Mouse (Mus musculus): ENCODE measurements around the gene Gtf2ird2.
A peak's percentile ranks its signal among the peaks of the same experiment; 100 is the strongest.

Gtf2ird2 gene

DNA sequence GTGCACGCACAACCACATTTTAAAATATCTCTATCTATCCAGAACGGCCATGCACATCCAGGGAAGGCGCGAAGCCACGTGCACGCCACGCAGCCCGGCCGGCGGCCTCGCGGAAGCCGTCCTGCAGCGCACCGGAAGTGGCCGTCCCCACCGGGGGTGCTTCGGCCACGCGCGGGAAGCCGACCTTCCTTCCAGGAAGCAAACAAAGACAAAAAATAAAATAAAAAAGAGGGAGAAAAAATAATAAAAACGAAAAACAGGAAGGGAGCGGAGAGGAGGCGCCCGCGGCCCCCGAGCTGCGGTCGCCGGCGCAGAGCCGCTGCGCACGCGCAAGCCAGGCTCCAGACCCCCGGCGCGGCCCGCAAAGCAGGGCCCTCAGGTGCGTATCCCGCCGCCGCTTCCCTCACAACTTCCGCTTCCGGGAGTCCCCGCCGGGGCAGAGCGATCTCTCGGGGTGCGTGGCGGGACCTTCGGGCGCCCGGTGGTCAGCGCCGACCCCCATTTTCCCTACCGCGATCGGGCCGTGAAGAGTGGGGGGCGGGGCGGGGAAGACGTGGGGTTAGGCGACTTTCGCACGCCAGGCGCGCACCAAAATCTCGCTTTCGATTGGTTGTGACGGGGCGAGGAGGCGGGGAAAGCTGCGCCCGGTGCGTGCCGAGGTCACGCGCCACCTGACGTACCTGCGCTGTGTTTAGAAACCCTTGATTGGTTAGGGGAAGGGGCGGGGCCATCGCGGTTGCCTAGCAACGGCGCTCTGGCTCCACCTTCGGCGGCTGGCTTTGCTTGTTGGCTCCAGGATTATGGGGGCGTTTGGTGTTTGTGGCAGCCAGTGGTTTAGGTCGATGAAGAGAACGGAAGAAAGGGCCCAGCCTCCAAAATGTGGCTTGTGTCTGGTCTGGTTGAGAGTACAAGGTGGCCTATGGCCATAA lies at the start of gene Gtf2ird2:
Gene Gtf2ird2 (plus strand): TSS at position 140 of the 929 bp plus-strand sequence.
- DNase-seq (ENCODE audit: low spot score): peak; percentile 100

DNA sequence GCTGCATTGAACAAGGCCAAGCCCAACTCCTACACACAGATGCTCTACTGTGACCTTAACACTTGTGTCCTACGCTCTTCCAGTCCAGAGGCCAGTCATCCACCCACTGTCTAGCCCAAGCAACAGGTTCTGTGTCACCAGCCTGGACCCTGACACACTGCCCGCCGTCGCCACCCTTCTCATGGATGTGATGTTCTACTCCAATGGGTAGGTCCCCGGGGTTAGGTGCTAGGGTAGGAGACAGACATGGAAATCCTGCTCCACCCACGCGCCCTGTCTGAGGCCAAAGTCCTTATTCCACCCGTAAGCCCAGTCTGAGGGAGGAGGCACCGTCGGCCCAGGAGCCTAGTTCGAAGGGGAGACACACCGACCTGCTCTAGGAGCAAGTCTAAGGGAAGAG lies 47.8 kb upstream of the Gtf2ird2 start:
- no peak for DNase-seq (ENCODE audit: low spot score)

DNA sequence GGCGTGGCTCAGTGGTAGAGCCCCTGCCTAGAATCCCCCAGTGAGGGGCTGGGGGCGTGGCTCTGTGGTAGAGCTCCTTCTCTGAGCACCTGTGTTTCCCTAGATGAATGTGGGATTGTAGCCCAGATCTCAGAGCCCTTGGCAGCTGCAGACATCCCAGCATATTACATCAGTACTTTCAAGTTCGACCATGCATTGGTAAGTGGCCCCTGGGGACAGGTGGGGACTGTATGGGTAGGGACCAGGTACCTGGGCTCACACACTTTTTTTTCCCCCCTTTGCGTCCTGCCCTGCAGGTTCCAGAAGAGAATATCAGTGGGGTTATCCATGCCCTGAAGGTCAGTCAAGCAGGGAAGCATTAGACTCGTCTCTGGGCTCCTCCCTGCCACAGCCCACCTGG lies 45.9 kb upstream of the Gtf2ird2 start:
- DNase-seq (ENCODE audit: low spot score): no peak

DNA sequence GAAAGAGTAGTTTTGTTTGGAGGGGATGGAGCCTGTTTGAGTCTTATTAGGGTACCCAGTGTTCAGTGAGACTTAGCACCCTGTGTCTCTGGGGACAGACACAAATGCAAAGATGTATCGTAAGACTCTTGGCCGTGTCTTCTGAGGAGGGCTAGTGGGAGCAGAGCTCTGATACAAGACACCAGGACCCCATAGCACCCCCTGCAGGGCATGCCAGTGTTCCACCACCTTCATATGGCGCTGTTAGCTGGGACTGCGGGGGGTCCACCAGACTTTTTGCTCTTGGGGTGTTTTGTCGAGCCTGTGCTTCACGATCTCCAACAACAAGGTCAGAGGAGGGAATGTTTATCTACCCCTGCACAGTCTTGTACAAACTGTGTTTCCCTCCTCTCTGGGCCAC lies 44.4 kb upstream of the Gtf2ird2 start:
- no peak for DNase-seq (ENCODE audit: low spot score)

DNA sequence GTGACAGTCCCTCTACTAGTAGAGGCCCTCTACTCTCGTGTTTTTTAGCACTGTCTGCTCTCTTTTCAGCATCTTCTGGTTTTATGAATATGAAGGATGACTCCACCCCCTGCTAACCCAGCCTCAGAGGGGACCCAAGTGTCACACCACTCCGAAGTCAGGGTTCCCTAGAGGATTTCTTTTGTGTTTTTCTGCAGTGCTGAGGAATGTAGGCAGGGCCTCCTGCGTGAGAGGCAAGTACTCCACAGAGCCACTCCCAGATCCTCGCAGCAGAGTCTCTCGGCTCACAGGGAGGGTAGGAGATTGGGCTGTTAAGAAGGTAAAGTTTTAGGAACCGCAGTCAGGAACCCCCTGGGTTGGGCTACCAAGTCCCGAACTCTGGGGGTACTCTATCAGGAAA lies 42.6 kb upstream of the Gtf2ird2 start:
- no peak for DNase-seq (ENCODE audit: low spot score)

DNA sequence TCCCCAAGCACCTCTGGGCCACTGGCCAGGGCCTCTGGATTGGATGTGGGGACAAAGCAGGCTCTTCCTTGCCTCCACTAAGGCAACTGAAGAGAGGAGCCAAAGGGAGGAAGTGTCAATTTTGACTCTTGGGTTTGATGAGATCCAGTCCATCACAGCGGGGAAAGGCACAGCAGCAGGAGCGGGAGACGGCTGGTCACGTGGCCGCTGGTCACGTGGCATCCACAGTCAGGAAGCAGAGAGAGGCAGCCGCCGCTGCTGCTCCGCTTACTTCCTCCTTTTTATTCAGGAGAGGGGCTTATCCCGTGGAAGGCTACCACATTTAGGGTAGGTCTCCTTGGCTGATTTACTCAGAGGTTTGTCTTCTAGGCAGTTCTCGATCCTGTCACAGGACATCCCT lies 41.4 kb upstream of the Gtf2ird2 start:
- DNase-seq (ENCODE audit: low spot score): no peak

DNA sequence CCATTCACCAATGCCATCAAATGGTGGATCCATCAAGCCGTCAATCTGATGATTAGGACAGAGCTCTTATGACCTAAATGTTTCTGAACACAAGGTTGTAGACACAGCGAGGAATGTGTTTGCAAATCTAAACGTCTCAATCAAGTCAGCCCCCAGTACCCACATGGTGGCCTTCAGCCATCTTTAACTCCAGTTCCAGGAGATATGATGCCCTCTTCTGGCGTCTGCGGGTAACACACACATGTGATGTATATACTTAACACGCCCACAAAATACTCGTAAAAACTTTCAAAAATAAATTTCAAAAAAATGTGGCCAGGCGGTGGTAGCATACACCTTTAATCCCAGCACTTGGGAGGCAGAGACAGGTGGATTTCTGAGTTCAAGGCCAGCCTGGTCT lies 38.8 kb upstream of the Gtf2ird2 start:
- DNase-seq (ENCODE audit: low spot score): no peak

DNA sequence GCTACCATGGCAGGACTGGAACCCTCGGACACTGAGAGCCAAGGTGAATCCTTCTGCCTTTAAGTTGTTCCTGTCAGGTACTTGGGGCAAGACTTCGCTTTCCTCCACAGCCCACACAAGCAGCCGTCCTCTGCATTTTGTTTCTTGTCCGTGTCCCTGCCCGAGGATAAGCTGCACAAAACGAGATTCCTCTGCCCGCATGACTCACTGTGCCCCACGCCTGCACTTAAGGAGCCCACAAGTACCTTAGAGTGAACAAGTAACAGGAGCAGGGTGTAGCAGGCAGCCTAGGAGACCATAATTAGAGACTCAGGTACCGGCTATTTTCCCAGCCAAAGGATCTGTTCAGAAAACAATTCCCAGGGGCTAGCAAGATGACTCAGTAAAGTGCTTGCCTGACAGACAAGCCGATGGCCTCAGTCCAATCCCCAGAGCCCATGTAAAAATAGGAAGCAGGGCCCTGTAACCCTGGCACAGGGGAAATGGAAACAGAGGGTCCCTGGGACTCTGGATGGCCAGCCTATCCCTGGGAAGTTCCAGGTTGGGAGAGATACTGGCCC lies 36.5 kb upstream of the Gtf2ird2 start:
- DNase-seq (ENCODE audit: low spot score): no peak

DNA sequence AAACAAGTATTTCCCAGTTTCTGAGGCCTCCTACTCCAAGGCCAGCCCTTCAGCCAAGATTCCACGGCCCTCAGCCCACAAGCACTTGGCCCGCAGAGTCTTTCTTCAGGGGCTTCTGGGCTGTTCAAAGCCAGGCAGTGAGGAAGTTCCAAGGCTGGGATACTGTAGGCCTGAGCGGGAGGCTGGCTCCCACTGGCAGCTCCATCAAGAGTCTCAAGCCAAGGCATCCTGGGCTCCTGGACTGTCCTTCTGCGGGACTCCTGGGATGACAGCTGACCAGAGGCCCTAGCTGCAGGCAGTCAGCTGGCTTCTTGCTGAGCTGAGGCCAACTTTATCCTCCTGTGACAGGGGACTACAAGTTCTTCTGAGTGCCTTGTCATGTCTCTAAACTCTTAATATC lies 35.7 kb upstream of the Gtf2ird2 start:
- DNase-seq (ENCODE audit: low spot score): no peak

DNA sequence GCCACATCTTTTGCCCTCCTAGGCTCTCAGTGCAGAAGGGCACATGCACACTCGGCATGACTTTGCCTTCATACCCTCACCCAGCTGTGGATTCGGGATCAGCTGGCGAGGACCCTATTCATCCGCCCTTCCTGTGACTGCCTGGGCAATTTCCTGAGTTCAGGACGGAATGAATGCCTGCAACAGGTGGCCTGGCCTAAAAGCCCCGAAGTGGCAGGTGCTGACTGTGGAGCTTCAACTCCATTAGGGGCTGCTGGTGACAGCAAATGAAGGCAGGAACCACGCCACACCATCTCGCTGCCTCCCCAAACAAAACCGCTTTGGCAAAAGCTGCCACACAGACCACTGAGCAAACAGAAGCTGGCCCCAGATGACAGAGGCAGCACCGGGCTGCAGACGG lies 31.9 kb upstream of the Gtf2ird2 start:
- DNase-seq (ENCODE audit: low spot score): no peak

DNA sequence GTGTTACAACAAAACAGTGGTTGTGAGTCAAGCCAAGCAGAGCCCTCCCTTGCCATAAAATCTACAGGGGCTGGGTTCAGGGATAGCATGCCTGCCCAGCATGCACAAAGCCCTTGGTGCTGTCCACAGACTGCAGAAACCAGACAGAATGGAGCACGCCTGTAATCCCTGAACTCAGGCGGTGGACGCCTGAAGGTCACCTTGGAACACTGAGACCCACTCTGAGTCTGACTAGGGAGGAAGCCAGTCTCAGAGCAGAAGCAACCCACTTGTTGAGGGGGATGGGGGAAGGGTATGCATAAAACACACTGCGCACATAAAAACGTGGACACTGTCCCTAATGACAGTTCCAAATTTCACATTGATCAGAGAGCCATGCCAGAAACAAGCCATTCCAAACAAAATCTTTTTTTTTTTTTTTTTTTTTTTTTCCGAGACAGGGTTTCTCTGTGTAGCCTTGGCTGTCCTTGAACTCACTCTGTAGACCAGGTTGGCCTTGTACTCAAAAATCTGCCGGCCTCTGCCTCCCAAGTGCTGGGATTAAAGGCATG lies 27.8 kb upstream of the Gtf2ird2 start:
- DNase-seq (ENCODE audit: low spot score): no peak

DNA sequence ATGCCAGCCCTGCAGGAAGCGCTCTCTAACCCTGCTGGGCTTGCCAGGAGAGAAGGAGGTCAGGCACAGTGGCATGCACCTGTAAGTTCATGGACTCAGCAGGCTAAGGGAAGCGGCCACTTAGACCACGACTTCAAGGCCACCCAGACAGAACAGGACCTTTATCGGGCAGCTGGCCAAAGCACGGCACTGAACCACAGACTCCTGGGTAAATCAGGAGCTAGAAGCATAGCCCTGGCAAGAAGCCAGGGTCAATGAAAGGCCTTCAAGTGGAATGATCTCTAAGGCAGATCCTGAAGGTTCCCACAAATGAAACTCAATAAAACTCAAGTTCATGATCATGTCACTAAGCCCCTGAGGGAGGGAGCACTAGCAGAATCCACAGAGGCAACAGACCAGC lies 19.1 kb upstream of the Gtf2ird2 start:
- peak; percentile 76 for DNase-seq (ENCODE audit: low spot score)

DNA sequence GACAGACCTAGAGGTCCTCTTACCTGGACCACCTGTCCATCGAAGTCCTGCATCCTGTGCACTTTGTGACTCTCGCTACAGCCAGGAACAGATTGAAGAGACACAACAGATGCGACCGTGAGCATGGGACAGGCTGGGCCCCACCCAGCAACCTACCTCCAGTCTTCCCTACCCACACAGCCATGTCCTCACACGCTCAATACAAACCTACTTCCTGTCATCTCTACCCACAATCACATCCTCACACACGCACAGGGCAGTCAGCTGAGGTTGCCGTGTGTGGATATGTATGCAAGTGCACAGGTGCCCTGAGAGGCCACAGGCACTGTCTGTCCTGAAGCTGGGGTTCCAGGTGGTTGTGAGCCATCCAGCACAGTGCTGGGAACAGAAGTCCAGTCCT lies 17.2 kb upstream of the Gtf2ird2 start:
- no peak for DNase-seq (ENCODE audit: low spot score)

DNA sequence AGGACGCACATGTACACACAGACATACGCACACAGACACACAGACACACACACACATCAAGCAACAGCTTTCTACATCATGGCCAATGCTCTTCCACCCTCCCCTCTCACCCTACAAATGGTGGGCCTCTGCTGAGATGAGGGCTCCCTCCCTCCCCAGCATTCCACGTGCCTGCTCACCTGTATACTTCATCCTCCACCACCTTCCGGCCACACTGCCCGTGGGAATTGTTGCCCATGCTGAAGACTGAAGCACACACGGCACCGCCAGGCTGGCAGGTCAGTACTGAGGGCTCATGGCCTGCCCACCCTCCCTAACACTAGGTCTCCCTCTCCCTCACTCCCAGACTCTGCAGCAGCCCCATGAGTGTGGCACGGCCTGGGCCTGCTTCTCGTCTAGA lies 15.8 kb upstream of the Gtf2ird2 start:
- DNase-seq (ENCODE audit: low spot score): no peak

DNA sequence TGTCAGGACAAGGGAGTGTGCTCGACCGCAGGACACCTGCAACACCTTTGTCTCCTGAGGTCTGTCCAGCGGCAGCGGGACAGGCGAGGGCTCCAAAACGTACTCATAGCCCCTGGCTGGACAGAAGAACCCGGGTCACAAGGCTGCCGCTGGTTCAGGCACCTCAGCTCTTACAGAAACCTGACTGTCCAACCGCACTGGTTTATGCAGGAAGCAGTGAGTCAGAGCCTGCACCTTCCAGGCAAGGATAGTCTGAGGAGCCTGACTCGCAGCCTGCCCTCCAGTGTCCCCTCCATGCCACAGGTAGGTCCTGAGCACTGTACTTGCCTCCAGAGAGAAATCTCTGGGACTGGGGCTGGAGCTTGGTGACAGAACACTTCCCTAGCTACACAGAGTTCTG lies 14.6 kb upstream of the Gtf2ird2 start:
- no peak for DNase-seq (ENCODE audit: low spot score)

DNA sequence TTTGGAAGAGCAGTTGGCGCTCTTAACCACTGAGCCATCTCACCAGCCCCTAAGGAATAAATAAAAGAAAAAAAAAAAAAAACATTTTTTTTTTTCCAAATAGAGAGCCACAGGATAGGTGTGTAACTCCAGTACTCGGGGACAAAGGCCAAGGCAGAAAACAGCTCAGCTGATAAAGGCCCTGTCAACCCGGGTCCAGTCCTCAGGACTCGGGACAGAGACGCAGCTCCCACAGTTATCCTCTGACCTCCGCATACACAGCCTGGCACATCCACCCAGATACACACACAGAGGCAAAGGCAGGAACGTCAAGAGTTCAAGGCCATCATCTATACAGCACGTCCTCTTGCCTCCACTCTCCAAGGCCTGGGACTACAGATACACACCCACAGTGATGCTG lies 13.7 kb upstream of the Gtf2ird2 start:
- no peak for DNase-seq (ENCODE audit: low spot score)

DNA sequence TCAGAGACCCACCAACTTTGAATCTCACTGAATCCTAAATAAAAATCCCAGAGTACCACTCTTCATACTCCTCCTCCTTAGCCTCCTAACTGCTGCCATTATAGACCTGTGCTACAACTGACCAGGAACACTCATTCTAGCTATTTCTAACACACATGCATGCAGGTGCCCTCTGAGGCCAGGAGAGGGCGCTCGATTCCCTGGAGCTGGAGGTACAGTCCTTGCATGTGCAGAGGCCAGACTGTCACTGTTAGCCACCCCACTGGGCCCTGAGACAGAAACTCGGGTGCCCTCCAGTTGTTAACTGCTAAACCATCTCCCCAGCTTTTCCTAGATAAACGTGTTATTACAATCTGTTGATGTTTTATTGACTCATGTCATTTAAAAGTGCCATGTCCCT lies 10.6 kb upstream of the Gtf2ird2 start:
- DNase-seq (ENCODE audit: low spot score): peak; percentile 72

DNA sequence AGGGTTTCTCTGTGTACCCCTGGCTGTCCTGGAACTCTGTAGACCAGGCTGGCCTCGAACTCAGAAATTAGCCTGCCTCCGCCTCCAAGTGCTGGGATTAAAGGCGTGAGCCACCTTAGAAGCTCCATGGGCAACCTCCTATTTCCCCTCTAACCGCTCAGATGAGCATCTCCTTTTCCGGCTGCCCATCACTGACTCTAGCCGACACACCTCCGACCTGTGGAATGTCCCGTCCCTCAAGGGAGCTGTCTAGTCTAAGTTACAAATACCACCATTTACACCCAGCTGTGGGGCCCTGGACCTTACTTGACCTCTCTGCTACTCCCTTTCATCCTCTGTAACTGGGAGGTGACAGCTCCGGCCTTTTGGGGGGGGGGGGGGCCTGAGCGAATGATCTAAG lies 8.1 kb upstream of the Gtf2ird2 start:
- DNase-seq (ENCODE audit: low spot score): no peak

DNA sequence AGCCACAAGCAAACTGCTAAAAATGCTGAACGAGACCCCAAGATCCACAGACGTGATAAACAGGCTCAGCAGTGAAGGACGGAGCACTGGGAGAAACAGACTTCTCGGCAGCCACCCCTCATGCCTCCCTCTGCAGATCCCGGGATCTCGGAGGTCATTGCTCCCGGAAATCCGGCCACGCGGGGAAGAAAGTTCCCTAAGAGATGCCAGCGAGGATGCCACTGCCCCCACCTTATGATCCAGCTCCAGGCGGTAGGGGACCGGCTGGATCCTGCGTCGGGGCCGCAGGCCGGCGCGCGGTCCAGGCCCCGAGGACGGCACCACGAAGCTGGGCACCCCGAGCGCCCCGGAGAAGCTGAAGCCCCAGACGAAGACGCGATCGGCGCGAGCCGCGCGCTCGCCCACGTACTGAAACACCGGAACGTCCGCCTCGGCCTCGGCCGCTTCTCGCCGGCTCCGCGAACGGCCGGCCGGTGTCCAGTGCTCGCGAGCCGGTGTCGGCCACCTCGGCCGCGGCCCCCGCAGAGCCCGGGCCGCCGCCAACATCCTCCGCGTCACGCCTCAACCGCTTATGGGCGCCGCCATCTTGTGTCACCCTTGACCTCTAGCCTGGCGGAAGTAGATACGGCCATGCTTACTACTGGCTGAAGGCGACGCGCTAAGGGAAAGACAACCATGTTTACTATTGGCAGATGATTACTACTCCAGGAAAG lies 7.5 kb upstream of the Gtf2ird2 start, which contains the start of gene Rcc1l:
Gene Rcc1l (minus strand): TSS at position 606 of the 713 bp plus-strand sequence.
- DNase-seq (ENCODE audit: low spot score): peak; percentile 86

DNA sequence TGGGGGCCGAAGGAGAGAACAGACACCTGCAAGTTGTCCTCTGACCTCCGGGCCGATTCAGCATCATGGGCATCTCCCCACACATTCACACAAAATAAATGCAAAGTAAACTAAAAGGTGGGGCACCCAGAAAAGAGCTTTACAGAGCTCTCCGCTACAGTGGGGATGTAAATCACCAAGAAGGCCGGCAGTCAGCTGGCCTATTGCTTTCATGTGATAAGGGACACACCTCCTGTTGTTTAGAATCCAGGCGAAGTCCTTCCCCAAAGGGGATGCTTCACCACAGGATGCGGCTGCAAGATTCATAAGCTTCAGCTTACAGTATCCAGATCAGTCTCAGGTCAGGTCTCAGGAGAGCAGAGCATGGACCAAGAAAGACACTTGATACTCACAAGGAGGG lies 5.3 kb upstream of the Gtf2ird2 start:
- no peak for DNase-seq (ENCODE audit: low spot score)

DNA sequence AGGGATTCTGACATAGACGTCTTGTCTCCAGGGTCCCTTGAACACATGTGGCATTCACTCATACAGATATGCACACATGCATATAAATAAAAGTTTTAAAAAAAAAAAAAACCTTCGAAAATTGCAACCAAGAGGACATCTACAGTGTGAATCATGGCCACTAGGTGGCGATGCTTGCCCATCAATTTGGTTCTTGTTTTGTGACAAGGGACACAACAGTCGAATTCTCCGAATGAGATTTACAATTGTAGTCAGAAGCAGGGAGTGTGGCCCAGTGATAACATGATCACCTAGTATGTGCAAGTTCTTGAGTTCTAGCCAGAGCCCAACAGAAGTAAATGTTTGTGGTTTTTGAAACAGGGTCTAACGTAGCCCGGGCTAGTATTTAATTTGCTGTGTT lies 3.9 kb upstream of the Gtf2ird2 start:
- DNase-seq (ENCODE audit: low spot score): peak; percentile 87

DNA sequence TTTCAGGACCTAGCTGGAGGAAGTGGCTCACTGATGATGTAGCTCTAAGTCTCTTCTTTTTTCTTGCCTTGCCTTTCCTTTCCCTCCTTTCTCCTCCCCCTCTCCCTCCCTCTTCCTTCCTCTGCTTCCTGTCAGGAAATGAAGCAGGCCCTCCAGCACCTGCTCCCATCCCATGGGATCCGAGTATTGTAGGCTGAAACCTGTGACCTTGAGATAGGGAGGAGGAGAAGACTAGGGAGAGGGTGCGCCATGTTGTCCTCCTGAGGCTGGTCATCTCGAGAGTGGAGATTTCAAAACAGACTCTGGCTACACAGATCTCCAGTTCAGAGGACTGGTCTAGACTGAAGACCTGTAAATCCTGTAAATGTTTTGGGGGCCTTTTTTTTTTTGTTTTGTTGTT lies 1.6 kb upstream of the Gtf2ird2 start:
- DNase-seq (ENCODE audit: low spot score): no peak

DNA sequence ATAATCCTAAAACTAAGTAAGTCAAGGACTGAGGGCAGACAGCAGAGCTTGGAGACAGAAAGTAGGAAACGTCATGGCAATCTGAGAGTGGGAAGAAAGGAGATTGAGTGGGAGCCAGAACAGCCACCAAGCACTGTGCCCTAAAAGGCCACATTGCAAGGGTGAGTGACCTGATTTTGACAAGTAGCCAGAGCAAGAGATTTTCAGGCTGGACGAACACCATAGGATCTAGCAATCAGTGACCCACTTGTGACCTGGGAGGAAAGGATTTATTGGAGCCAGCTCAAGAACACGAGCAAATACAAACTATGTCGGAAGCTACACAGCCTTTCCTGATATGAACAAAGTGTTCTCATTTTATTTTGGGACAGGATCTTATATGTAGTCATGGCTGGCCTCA lies 1.1 kb upstream of the Gtf2ird2 start:
- no peak for DNase-seq (ENCODE audit: low spot score)

All from testis, postnatal 10 days (tissue).